Mouse (Mus musculus) ES-Bruce4 (cell line): ENCODE measurements around the gene Spp2.

Source experiments
- CTCF ChIP-seq: IDR thresholded peaks from one replicate; pipeline ENCODE4 v1.8.1; 2011; ENCODE audit warnings: low read depth, low read length
- EP300 ChIP-seq: IDR thresholded peaks from 2 replicates; pipeline ENCODE4 v1.6.1; 2011; ENCODE audit warnings: low read depth, low read length; ENCODE audit not compliant: insufficient read depth
- POLR2A ChIP-seq: IDR thresholded peaks from one replicate; pipeline ENCODE4 v1.8.1; 2011; ENCODE audit warnings: low read length; ENCODE audit not compliant: insufficient read depth

DNA sequence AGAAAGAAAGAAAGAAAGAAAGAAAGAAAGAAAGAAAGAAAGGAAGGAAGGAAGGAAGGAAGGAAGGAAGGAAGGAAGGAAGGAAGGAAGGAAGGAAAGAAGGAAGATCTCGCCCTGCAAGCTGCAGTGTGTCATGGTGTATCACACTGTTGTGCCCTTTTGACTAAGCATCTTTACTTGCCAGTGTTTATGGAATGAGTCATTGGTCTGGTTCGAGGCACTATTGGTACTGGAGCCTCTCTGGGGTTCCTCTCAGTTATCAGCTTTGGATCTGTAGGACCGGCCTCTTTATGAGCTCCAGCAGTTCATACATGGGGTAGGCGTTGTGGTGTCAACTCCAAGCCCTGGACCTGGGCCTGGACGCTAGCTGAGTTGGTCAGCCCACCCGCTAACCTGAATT lies 45.4 kb downstream of the Spp2 start:
- TF ChIP-seq POLR2A (no peak), CTCF (no peak), EP300 (no peak)
